Mouse (Mus musculus) neural tube, embryonic 14.5 days (tissue): ENCODE measurements around the gene Glt28d2. TPM values are rescaled to one million over a fixed set of nuclear protein-coding genes. Genes with fewer than 3 reads are reported as not detected.

ENCODE experiments used
- ATAC-seq: fragments of 200-750 bp; cut with Nextera tagmentation; 2 replicates; pipeline ENCODE4 v1.8.0; 2017; ENCODE audit warnings: low read depth, mild to moderate bottlenecking, moderate TSS enrichment, moderate library complexity
- H3K27ac ChIP-seq: fragments of 300-500 bp; sonication (generic); 2 replicates; pipeline ENCODE4 v1.5.1; 2014; ENCODE audit warnings: low read depth, mild to moderate bottlenecking, control low read depth, low read length, moderate library complexity, mixed read lengths
- H3K27me3 ChIP-seq: fragments of 300-500 bp; sonication (generic); 2 replicates; pipeline ENCODE4 v1.6.1; 2014; ENCODE audit warnings: low read length; ENCODE audit not compliant: control insufficient read depth, insufficient read depth
- H3K36me3 ChIP-seq: fragments of 300-500 bp; sonication (generic); 2 replicates; pipeline ENCODE4 v1.6.1; 2014; ENCODE audit warnings: low read length, mixed read lengths; ENCODE audit not compliant: control insufficient read depth, insufficient read depth
- H3K4me1 ChIP-seq: fragments of 300-500 bp; sonication (generic); 2 replicates; pipeline ENCODE4 v1.6.1; 2014; ENCODE audit warnings: low read length; ENCODE audit not compliant: control insufficient read depth, insufficient read depth
- H3K4me2 ChIP-seq: fragments of 300-500 bp; sonication (generic); 2 replicates; pipeline ENCODE4 v1.6.1; 2014; ENCODE audit warnings: mild to moderate bottlenecking, low read depth, low read length, control low read depth
- H3K4me3 ChIP-seq: fragments of 300-500 bp; sonication (generic); 2 replicates; pipeline ENCODE4 v1.5.1; 2014; ENCODE audit warnings: low read depth, low read length, control low read depth, mixed read lengths
- H3K9ac ChIP-seq: fragments of 300-500 bp; sonication (generic); replicated peaks from 2 replicates; pipeline ENCODE4 v1.6.1; 2014; ENCODE audit warnings: low read depth, mild to moderate bottlenecking, control low read depth, low read length, mixed read lengths
- H3K9me3 ChIP-seq: fragments of 300-500 bp; sonication (generic); 2 replicates; pipeline ENCODE4 v1.6.1; 2016; ENCODE audit warnings: low read length; ENCODE audit not compliant: control insufficient read depth
- WGBS: fragments of 180-500 bp; shearing (Covaris S2); extraction: QIAGEN DNeasy Blood & Tissue Kit; methylation state at CpG from one replicate; pipeline ENCODE4 v1.1.7; 2014; 5-methylcytosine and 5-hydroxymethylcytosine counted together
- polyA plus RNA-seq: library from polyadenylated mRNA; unstranded; fragments of >200 nt; fragmentation: Nextera tagmentation; extraction: Ambion mirVana; gene quantifications from 2 replicates; pipeline ENCODE4 v1.2.1, GENCODE M21; 2014

The Glt28d2 gene
- polyA plus RNA-seq, 1 experiment from 2014 or later: 0.27 TPM

GRCm38 (mm10) chr3:85820839-85821548, 66.3 kb downstream of the Glt28d2 start:
- no peak; the same call in 1 of the 2 replicates for ATAC-seq
- WGBS: 52% methylated on average over 15 of the region's 15 CpGs
- Histone ChIP-seq H3K27ac (no peak overlapping the region; the same call in 1 of the 2 replicates), H3K4me2 (no peak overlapping the region), H3K27me3 (no peaks in the 10 kb centered on the region), H3K9ac (no peak overlapping the region), H3K4me1 (no peaks in the 10 kb centered on the region), H3K4me3 (no peak overlapping the region), H3K36me3 (no peaks in the 10 kb centered on the region), H3K9me3 (no peaks in the 10 kb centered on the region)

Other genes starting within 250 kb of the Glt28d2 start
- 0.16 and 0.22 TPM in 2 replicates for gene Fam160a1, start 70.2 kb downstream of the Glt28d2 start, polyA plus RNA-seq
- gene Gm37240, start within 50 bp of the Glt28d2 start, polyA plus RNA-seq: 0.18 TPM in 1 of 2 replicates, not detected in the other
- 14.4 and 15.5 TPM in 2 replicates for gene Sh3d19, start 83.6 kb upstream of the Glt28d2 start, polyA plus RNA-seq
- not detected in 2 replicates for gene Prss48, start 115.0 kb upstream of the Glt28d2 start, polyA plus RNA-seq